Mouse (Mus musculus) neural tube, embryonic 11.5 days (tissue): ENCODE data around the gene Ndc1. TPM values are rescaled to one million over a fixed set of nuclear protein-coding genes. Genes with fewer than 3 reads are reported as not detected.

Experiments used
- ATAC-seq: fragments of 200-750 bp; cut with Nextera tagmentation; 2 replicates; pipeline ENCODE4 v1.8.0; 2017; ENCODE audit warnings: moderate number of reproducible peaks, mild to moderate bottlenecking, moderate TSS enrichment, moderate library complexity; ENCODE audit not compliant: insufficient read depth, low FRiP score, low TSS enrichment
- DNase-seq: peaks from one replicate; pipeline ENCODE4 v3.0.0-alpha.2; 2015; ENCODE audit warnings: low spot score
- H3K27ac ChIP-seq: fragments of 300-500 bp; sonication (generic); 2 replicates; pipeline ENCODE4 v1.5.1; 2014; ENCODE audit warnings: low read depth, mild to moderate bottlenecking, low read length
- H3K27me3 ChIP-seq: fragments of 300-500 bp; sonication (generic); 2 replicates; pipeline ENCODE4 v1.6.1; 2014; ENCODE audit warnings: mild to moderate bottlenecking, low read length, mixed read lengths; ENCODE audit not compliant: control insufficient read depth, insufficient read depth
- H3K36me3 ChIP-seq: fragments of 300-500 bp; sonication (generic); 2 replicates; pipeline ENCODE4 v1.6.1; 2014; ENCODE audit warnings: mild to moderate bottlenecking, low read length, moderate library complexity, mixed read lengths; ENCODE audit not compliant: control insufficient read depth, insufficient read depth
- H3K4me1 ChIP-seq: fragments of 300-500 bp; sonication (generic); 2 replicates; pipeline ENCODE4 v1.6.1; 2014; ENCODE audit warnings: low read length, mixed read lengths; ENCODE audit not compliant: control insufficient read depth, insufficient read depth
- H3K4me2 ChIP-seq: fragments of 300-500 bp; sonication (generic); 2 replicates; pipeline ENCODE4 v1.6.1; 2014; ENCODE audit warnings: low read depth, mild to moderate bottlenecking, moderate library complexity
- H3K4me3 ChIP-seq: fragments of 300-500 bp; sonication (generic); 2 replicates; pipeline ENCODE4 v1.5.1; 2014; ENCODE audit warnings: low read depth, low read length
- H3K9ac ChIP-seq: fragments of 300-500 bp; sonication (generic); 2 replicates; pipeline ENCODE4 v1.6.1; 2014; ENCODE audit warnings: mild to moderate bottlenecking, low read length
- H3K9me3 ChIP-seq: fragments of 300-500 bp; sonication (generic); 2 replicates; pipeline ENCODE4 v1.6.1; 2016; ENCODE audit warnings: low read length; ENCODE audit not compliant: control insufficient read depth
- WGBS: fragments of 180-500 bp; shearing (Covaris S2); extraction: QIAGEN DNeasy Blood & Tissue Kit; methylation state at CpG from one replicate; pipeline ENCODE4 v1.1.7; 2014; 5-methylcytosine and 5-hydroxymethylcytosine counted together
- polyA plus RNA-seq: library from polyadenylated mRNA; unstranded; fragments of >200 nt; fragmentation: Nextera tagmentation; extraction: Ambion mirVana; gene quantifications from 2 replicates; pipeline ENCODE4 v1.2.1, GENCODE M21; 2014

The Ndc1 gene
- polyA plus RNA-seq = 47.7 and 48.8 TPM in 2 replicates

DNA sequence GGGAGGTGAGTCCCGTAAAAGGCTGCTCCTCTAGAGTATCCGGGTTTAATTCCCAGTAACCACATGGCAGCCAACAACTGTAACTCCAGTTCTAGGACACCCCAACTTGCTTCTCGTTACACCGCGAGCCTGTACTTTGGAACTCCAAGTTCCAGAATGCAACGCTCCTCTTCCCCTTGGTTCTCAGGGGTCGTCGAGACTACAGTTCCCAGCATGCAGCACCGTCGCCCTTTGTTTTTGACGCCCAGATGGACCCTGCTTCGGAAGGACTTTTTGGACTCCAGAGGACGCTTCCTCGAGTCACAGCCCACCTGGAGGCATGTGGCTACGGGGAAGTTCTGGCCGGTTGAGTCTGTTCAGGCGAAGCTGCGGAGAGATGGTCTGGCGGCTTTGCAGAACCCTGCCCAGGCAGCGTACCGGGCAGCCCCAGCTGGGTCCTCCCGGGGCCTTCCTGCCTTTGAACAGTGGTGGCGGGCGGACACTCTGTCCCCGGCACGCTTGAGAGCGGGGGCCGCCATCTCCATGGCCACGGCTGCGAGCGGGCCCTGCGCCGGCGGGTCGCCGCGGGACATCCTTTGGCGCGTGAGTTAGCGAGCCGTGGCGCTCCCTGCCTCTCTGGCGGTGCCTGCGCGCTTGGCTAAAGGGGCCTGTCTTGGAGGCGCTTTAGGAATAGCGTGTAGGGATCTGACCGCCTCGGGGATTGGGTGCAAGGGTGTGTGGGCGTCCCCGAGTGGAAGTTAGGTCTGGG is at the start of gene Ndc1:
Gene Ndc1 (plus strand): TSS at position 218 of the 748 bp plus-strand sequence.
- no peaks in the 10 kb centered on the region; the same call in 1 of the 2 replicates for H3K4me1 ChIP-seq
- ATAC-seq = peak; percentile 98
- peak within 1 kb of the TSS; percentile 51 for H3K4me2 ChIP-seq
- no peaks in the 10 kb centered on the region for H3K27me3 ChIP-seq
- no peaks in the 10 kb centered on the region for H3K9me3 ChIP-seq
- H3K27ac ChIP-seq = peak within 1 kb of the TSS; percentile 45
- under 1% methylated on average over 51 of the region's 51 CpGs for WGBS
- peak within 1 kb of the TSS; percentile 71 for H3K4me3 ChIP-seq
- peak within 1 kb of the TSS; percentile 70 for H3K9ac ChIP-seq
- peak; percentile 92 for DNase-seq
- peaks cover under 1% of the 10 kb centered on the region; the same call in 1 of the 2 replicates for H3K36me3 ChIP-seq

GRCm38 (mm10) chr4:107318646-107319045 is 48.9 kb upstream of the Ndc1 start:
- ATAC-seq (no peak), DNase-seq (no peak)
- Histone ChIP-seq H3K4me1 (no peaks in the 10 kb centered on the region), H3K9ac (no peak overlapping the region), H3K9me3 (no peaks in the 10 kb centered on the region), H3K27ac (no peak overlapping the region), H3K4me3 (no peak overlapping the region), H3K36me3 (peaks cover 2% of the 10 kb centered on the region; the same call in 1 of the 2 replicates), H3K4me2 (no peak overlapping the region), H3K27me3 (no peaks in the 10 kb centered on the region)
- 85% methylated on average over 8 of the region's 8 CpGs for WGBS

- 60% methylated on average over 2 of the region's 2 CpGs for WGBS
- no peaks in the 10 kb centered on the region for H3K4me1 ChIP-seq
- no peak overlapping the region for H3K27ac ChIP-seq
- H3K4me2 ChIP-seq = no peak overlapping the region
- no peaks in the 10 kb centered on the region for H3K9me3 ChIP-seq
- no peaks in the 10 kb centered on the region for H3K27me3 ChIP-seq
- ATAC-seq (no peak), DNase-seq (no peak)
- no peak overlapping the region for H3K4me3 ChIP-seq
- no peak overlapping the region for H3K9ac ChIP-seq
- peaks cover 2% of the 10 kb centered on the region; the same call in 1 of the 2 replicates for H3K36me3 ChIP-seq
Measured at GRCm38 (mm10) chr4:107321041-107321440, 46.5 kb upstream of the Ndc1 start.

DNA sequence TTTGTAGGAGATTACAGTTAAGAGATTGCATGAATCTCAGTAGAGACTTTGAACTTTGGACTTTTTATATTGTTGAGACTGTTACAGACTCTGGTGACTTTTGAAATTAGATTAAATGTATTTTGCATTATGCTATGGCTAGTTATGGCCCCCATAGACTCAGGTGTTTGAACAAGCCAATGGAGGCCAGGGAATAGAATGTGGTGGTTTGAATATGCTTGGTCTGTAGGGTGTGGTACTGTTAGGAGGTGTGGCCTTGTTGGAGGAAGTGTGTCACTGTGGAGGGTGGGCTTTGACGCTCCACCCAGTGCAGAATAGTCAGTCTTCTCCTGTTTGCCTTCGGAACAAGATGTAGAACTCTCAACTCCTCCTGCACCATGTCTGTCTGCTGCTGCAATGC is 44.5 kb upstream of the Ndc1 start:
- Histone ChIP-seq H3K4me2 (no peak overlapping the region), H3K4me3 (no peak overlapping the region), H3K4me1 (no peaks in the 10 kb centered on the region), H3K27ac (no peak overlapping the region), H3K36me3 (no peaks in the 10 kb centered on the region), H3K27me3 (no peaks in the 10 kb centered on the region), H3K9me3 (no peaks in the 10 kb centered on the region), H3K9ac (no peak overlapping the region)
- 90% methylated on average over 2 of the region's 2 CpGs for WGBS
- DNase-seq (no peak), ATAC-seq (no peak)

DNA sequence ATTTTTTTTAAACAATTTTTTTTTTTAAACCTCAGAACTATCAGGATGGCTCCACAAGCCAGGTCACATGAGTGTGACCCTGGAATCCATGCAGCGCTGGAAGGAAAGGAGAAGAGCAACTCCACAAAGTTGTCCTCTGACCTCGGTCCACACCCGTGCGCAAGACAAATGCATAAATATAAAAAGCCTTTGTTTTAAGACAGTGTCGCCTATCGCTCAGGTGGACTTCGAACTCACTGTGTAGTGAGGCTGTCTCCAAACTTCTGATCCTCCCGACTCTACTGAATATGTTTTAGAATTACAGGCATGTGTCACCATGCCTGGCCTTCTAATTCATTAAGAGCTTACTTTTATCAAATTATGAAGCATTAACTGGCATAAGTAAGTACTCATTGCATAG is 39.1 kb upstream of the Ndc1 start:
- no peaks in the 10 kb centered on the region for H3K36me3 ChIP-seq
- H3K4me3 ChIP-seq = no peak overlapping the region
- ATAC-seq (no peak), DNase-seq (no peak)
- WGBS = 94% methylated on average over 8 of the region's 8 CpGs
- H3K4me2 ChIP-seq = no peak overlapping the region
- H3K9me3 ChIP-seq = no peaks in the 10 kb centered on the region; the same call in 1 of the 2 replicates
- H3K4me1 ChIP-seq = no peaks in the 10 kb centered on the region
- no peak overlapping the region for H3K9ac ChIP-seq
- no peak overlapping the region for H3K27ac ChIP-seq
- no peaks in the 10 kb centered on the region for H3K27me3 ChIP-seq

DNA sequence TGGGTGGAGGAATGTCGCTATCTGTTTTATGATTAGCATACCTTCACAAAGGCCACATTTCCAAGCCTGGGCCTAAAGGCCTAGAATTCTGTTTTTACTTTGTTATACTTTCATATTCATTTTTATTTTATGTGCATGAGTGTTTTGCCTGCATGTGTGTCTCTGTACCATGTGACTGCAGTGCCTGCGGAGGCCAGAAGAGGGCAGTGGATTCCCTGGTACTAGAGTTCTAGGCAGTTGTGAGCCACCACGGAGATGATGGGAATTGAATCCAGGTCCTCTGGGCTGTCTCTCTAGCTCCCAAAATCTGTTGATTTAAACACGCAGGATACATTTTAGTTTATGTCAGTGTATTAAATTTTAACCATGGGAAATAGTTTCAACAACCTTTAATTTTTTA is 34.1 kb upstream of the Ndc1 start:
- Histone ChIP-seq H3K4me3 (no peak overlapping the region), H3K9me3 (no peaks in the 10 kb centered on the region; the same call in 1 of the 2 replicates), H3K27me3 (no peaks in the 10 kb centered on the region), H3K9ac (no peak overlapping the region), H3K4me1 (no peaks in the 10 kb centered on the region), H3K27ac (no peak overlapping the region), H3K36me3 (no peaks in the 10 kb centered on the region), H3K4me2 (no peak overlapping the region)
- WGBS = 96% methylated on average over 4 of the region's 4 CpGs
- no peak for DNase-seq
- ATAC-seq = no peak

DNA sequence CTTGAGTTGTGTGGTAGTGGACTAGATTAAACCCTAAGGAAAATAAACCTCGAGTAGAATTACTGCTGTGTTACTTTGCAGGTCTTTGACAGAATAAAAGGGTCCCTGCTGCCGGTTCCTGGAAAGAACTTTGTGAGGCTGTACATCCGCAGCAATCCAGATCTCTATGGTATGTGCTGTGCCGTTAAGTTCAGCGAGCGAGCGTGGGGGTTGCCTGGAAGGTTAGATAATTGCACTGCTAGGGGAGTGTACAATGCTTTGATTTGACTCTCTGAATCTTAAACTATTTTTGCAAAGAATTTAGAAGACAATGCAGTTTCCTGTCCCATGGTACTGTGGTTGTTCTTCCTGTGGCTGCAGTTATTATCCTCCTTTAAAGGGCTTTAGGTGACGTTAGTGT is 31.2 kb upstream of the Ndc1 start:
- WGBS = 83% methylated on average over 8 of the region's 8 CpGs
- H3K9ac ChIP-seq = no peak overlapping the region
- ATAC-seq = no peak
- H3K36me3 ChIP-seq = no peaks in the 10 kb centered on the region
- H3K9me3 ChIP-seq = no peaks in the 10 kb centered on the region; the same call in 1 of the 2 replicates
- H3K27me3 ChIP-seq = no peaks in the 10 kb centered on the region
- H3K4me1 ChIP-seq = no peaks in the 10 kb centered on the region
- H3K27ac ChIP-seq = no peak overlapping the region
- DNase-seq = no peak
- H3K4me2 ChIP-seq = no peak overlapping the region
- H3K4me3 ChIP-seq = no peak overlapping the region

- H3K27me3 ChIP-seq = no peaks in the 10 kb centered on the region
- H3K27ac ChIP-seq = no peak overlapping the region
- H3K9me3 ChIP-seq = no peaks in the 10 kb centered on the region; the same call in 1 of the 2 replicates
- ATAC-seq (no peak), DNase-seq (no peak)
- no peaks in the 10 kb centered on the region for H3K4me1 ChIP-seq
- 95% methylated on average over 5 of the region's 5 CpGs for WGBS
- H3K9ac ChIP-seq = no peak overlapping the region
- no peak overlapping the region for H3K4me2 ChIP-seq
- H3K4me3 ChIP-seq = no peak overlapping the region
- H3K36me3 ChIP-seq = no peaks in the 10 kb centered on the region
Measured at GRCm38 (mm10) chr4:107337455-107337854, 30.1 kb upstream of the Ndc1 start.

DNA sequence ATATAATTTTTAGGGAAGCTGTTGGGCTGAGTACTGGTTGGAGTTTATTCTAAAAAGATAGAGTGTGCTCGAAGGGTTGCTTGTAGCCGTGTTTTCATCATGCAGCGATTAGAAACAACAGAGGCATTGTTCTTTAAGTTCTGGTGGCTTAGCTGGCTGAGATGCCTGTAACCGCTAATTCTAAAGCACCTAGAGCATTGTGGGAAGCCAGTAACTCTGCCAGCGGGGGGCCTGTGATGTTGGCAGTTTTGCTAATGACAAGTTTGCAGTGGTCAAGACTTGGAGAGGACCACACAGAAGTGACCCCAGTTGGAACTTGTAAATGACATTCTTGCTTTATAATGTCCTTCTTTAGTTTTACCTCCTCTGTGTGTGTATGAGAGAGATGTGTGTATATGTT is 26.2 kb upstream of the Ndc1 start:
- ATAC-seq = no peak
- Histone ChIP-seq H3K4me2 (no peak overlapping the region), H3K9ac (no peak overlapping the region), H3K4me3 (no peak overlapping the region), H3K27ac (no peak overlapping the region), H3K36me3 (no peaks in the 10 kb centered on the region), H3K27me3 (no peaks in the 10 kb centered on the region), H3K9me3 (no peaks in the 10 kb centered on the region), H3K4me1 (no peaks in the 10 kb centered on the region)
- DNase-seq = no peak
- 50% methylated on average over 5 of the region's 5 CpGs for WGBS
